Mouse (Mus musculus): ENCODE results near the gene Pcp4l1. TPM values are rescaled to one million over a fixed set of nuclear protein-coding genes. Genes with fewer than 3 reads are reported as not detected.

The Pcp4l1 gene
- total RNA-seq, 2 experiments from 2014 or later = 76.7 to 113 TPM

DNA sequence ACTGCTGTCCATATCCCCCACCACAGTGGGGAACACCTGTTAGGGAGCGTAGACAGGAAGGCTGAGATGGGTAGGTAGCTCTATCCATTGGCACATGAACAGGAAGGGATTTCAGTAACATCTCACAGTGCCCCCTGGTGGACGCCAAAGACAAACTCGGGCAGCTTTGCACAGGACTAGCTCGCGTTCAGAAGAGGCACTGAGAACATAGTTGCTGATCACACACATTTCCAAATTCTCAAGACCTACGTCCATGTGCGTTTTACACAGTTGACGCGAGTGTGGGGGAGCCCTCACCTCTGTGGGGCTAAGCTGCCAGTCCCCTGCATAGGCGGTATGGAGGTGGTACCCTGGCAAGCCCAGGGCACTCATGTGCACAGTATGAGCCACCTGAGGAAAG, 24.8 kb upstream of the Pcp4l1 start:
- H3K27ac ChIP-seq = peak overlapping the region; percentile 86
- intact Hi-C loops (cut with DNase I) = loop anchor here (1.0 to 2.0 kb wide), 4 partner anchors 57 to 110 kb away; partner anchors contain the start of genes Mpz and Sdhc
- peak; percentile 87 to 91 for DNase-seq (ENCODE audit: extremely low spot score in 1 of 2, low spot score in 2 of 2)
- H3K4me3 ChIP-seq = peak overlapping the region; percentile 77
- TF ChIP-seq CTCF (IDR thresholded peaks at IDR 0.05) = peak; percentile 93

GRCm38 (mm10) chr1:171216241-171216955, 20.3 kb upstream of the Pcp4l1 start:
- Histone ChIP-seq H3K4me3 (no peak overlapping the region), H3K27ac (no peak overlapping the region)
- intact Hi-C loops (cut with DNase I) = loop anchor here (2.0 kb wide), 1 partner anchor 58 kb away; no protein-coding TSS in a partner anchor
- DNase-seq (ENCODE audit: extremely low spot score in 1 of 2, low spot score in 2 of 2) = no peak
- no peak for TF ChIP-seq CTCF (IDR thresholded peaks at IDR 0.05)

GRCm38 (mm10) chr1:171213801-171214496, 17.9 kb upstream of the Pcp4l1 start, which contains the start of gene Nr1i3:
Gene Nr1i3, plus strand, starts transcription at chr1:171213970.
- TF ChIP-seq CTCF (IDR thresholded peaks at IDR 0.05) = no peak
- Histone ChIP-seq H3K27ac (no peak within 1 kb of the TSS), H3K4me3 (no peak within 1 kb of the TSS)
- no peak for DNase-seq (ENCODE audit: extremely low spot score in 1 of 2, low spot score in 2 of 2)
- intact Hi-C loops (cut with DNase I) = no loop called here

DNA sequence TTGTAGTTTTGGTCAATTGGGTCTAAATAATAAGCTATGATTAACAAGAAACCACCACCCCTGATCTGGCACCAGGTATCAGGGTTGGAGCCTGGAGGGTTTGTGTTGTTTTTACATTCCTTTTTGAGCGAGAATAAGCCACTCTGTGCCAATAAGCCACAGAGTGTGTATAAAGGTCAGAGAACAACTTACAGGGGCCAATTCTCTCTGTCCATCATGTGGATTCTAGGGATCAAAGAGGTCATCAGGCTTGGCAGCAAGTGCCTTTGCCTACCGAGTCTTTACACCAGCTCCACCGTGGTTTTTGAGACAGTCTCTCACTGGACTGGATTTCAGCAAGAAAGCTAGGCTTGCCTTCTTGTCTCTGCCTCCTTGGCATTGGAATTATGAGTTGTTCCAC, 16.8 kb upstream of the Pcp4l1 start:
- Histone ChIP-seq H3K27ac (no peak overlapping the region), H3K4me3 (no peak overlapping the region)
- no peak for DNase-seq (ENCODE audit: extremely low spot score in 1 of 2, low spot score in 2 of 2)
- no peak for TF ChIP-seq CTCF (IDR thresholded peaks at IDR 0.05)
- intact Hi-C loops (cut with DNase I) = no loop called here

GRCm38 (mm10) chr1:171209409-171209808, 13.3 kb upstream of the Pcp4l1 start:
- no peak for DNase-seq (ENCODE audit: extremely low spot score in 1 of 2, low spot score in 2 of 2)
- Histone ChIP-seq H3K4me3 (no peak overlapping the region), H3K27ac (no peak overlapping the region)
- intact Hi-C loops (cut with DNase I) = no loop called here
- no peak for TF ChIP-seq CTCF (IDR thresholded peaks at IDR 0.05)

DNA sequence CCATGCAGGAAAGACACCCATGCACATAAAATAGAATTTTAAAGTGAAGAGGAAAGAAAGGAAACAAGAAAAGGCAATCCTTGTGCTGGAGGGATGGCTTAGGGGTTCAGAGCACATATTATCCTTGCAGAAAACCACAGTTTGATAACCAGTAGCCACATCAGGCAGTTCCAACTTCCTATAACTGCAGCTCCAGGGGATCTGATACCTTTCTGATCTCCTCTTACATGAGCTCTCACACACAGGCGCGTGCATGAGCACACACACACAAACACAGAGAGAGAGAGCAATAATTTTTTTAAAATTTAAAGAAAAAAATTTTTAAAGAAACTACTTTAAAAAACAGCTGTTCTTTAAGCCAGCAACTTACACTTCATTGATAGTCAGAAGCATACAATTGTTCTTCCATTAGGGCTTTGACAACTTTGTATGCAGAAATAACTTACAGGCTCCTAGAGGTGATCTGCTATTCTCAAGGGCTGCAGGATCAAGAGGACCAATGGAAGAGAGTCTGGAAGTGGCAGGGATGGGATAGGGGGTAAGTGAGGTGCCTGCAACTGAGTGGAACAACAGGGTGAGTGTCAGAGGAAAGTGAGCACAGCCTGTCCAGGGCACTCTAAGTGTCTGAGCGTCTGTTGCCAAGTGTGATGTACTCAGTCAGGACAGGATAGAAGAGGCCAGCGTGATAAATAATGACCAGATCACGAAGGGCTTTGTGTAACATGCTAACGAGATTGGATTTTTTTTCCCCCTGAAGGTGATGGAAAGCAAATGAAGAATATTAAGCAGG, 9.8 kb upstream of the Pcp4l1 start:
- Histone ChIP-seq H3K27ac (no peak overlapping the region), H3K4me3 (no peak overlapping the region)
- intact Hi-C loops (cut with DNase I) = no loop called here
- no peak for TF ChIP-seq CTCF (IDR thresholded peaks at IDR 0.05)
- no peak for DNase-seq (ENCODE audit: extremely low spot score in 1 of 2, low spot score in 2 of 2)

GRCm38 (mm10) chr1:171204249-171204644, 8.2 kb upstream of the Pcp4l1 start:
- Histone ChIP-seq H3K4me3 (no peak overlapping the region), H3K27ac (no peak overlapping the region)
- intact Hi-C loops (cut with DNase I) = no loop called here
- no peak for DNase-seq (ENCODE audit: extremely low spot score in 1 of 2, low spot score in 2 of 2)
- no peak for TF ChIP-seq CTCF (IDR thresholded peaks at IDR 0.05)

- TF ChIP-seq CTCF (IDR thresholded peaks at IDR 0.05) = no peak
- no peak overlapping the region for H3K4me3 ChIP-seq
- DNase-seq (ENCODE audit: extremely low spot score in 1 of 2, low spot score in 2 of 2) = no peak
- H3K27ac ChIP-seq = no peak overlapping the region
- intact Hi-C loops (cut with DNase I) = no loop called here
Measured at GRCm38 (mm10) chr1:171203471-171204248, 7.6 kb upstream of the Pcp4l1 start.

DNA sequence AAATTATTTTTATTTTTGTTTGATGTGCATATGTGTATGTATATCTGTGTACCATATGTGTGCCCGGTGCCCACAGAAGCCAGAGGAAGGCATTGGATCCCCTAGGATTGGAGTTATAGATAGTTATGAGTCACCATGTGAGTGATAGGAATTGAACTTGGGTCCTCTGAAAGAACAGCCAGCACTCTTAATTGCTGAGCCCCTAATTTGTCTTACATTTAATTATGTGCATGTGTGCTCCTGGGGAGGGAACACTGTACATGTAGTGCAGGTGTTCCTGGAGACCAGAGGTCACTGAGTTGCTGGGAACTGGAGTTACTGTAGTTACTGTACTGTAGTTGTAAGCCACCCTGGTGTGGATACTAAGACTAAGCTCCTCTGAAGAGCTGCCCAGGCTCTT, 4.7 kb upstream of the Pcp4l1 start:
- TF ChIP-seq CTCF (IDR thresholded peaks at IDR 0.05) = no peak
- H3K4me3 ChIP-seq = no peak overlapping the region
- intact Hi-C loops (cut with DNase I) = no loop called here
- DNase-seq (ENCODE audit: extremely low spot score in 1 of 2, low spot score in 2 of 2) = no peak
- H3K27ac ChIP-seq = no peak overlapping the region

GRCm38 (mm10) chr1:171199532-171199931, 3.5 kb upstream of the Pcp4l1 start:
- no peak for TF ChIP-seq CTCF (IDR thresholded peaks at IDR 0.05)
- no peak overlapping the region for H3K4me3 ChIP-seq
- H3K27ac ChIP-seq = no peak overlapping the region
- DNase-seq (ENCODE audit: extremely low spot score in 1 of 2, low spot score in 2 of 2) = no peak
- intact Hi-C loops (cut with DNase I) = loop anchor here (5.0 kb wide), 1 partner anchor 47 kb away; the partner anchor contains the start of genes Mpz and Sdhc

Data from left cerebral cortex, adult 2 months (tissue).